In the genomic region with DNA sequence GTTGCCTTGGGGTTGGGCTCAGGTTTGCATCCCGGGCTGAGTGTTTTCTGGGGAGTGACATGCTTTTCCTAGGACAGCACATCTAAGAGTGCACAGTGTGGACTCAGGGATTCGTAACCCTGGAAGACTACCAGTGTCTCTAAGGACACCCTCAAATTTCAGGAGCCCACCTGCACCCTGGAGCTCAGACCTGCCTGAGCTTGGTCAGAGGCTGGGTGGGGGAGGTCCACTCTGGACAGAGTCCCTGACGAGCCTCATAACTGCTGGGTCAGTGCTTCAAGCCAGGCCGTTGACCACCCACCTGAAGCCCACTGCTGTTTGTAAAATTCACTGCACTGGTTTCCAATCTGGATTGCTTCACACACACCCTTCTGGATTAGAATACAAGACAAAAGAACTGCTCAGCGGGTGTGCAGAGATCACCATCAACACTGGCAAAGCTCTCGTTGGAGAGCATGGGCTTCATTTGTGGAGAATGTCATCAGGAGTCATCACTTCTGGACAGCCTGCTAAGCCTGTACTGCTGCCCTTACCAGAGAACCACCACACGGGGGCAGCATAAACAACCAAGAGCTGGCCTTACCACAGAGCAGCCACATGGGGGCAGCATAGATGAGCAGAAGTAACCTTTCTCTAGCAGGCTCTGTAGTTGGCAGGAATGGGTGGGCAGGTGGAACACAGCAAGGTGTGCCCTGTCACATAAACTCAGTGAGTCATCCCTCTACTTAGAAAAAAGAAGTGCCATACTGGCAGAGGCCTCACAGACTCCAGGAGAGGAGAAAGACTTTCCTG, we compare ENCODE assay signal across 8 mouse cellular contexts. TPM values are rescaled to one million over a fixed set of nuclear protein-coding genes. Genes with fewer than 3 reads are reported as not detected.
DNase-seq lines count a peak whose midpoint lies in the region; ATAC-seq and TF ChIP-seq lines count a peak whose summit lies in the region.

No protein-coding gene starts in this region.

- H3K4me3 ChIP-seq in bone marrow macrophage, adult 2 months (ENCODE audit: insufficient read depth, low read length), result no peak overlapping the region
- H3K4me3 ChIP-seq in heart, embryonic 10.5 days, result no peak overlapping the region
- H3K4me3 ChIP-seq in kidney, embryonic 15.5 days (replicated peaks), result no peak overlapping the region

- no peak overlapping the region for H3K4me2 ChIP-seq in kidney, embryonic 15.5 days

- ATAC-seq in erythroblast, adult 5-6 weeks (replicated peaks; ENCODE audit: low FRiP score, poor library complexity, severe bottlenecking), result peak; percentile 89
- peak; percentile 44; the same call in 1 of the 2 replicates for ATAC-seq in kidney, embryonic 15.5 days (replicated peaks; ENCODE audit: low FRiP score)

- H3K9me3 ChIP-seq in heart, embryonic 10.5 days, result no peaks in the 10 kb centered on the region
- no peaks in the 10 kb centered on the region for H3K9me3 ChIP-seq in kidney, embryonic 15.5 days (replicated peaks)

- DNase-seq in B cell, adult 2 months, result peak; percentile 92 to 93
- DNase-seq in heart, embryonic 10.5 days (ENCODE audit: low spot score), result peak; percentile 93
- peak; percentile 87 for DNase-seq in liver
- DNase-seq in naive thymus-derived CD4-positive, alpha-beta T cell, adult 2 months (ENCODE audit: low read depth), result peak; percentile 93
- DNase-seq in splenic B cell, adult 2 months (ENCODE audit: low read depth, low spot score), result peak; percentile 94

- peak; percentile 100 for TF ChIP-seq CTCF in bone marrow macrophage, adult 2 months (IDR thresholded peaks at IDR 0.05; ENCODE audit: low read depth, low read length)

- no peak overlapping the region for H3K9ac ChIP-seq in kidney, embryonic 15.5 days

- H3K27ac ChIP-seq in bone marrow macrophage, adult 2 months (ENCODE audit: insufficient read depth, low read depth, low read length), result no peak overlapping the region
- no peak overlapping the region for H3K27ac ChIP-seq in heart, embryonic 10.5 days
- no peak overlapping the region for H3K27ac ChIP-seq in kidney, embryonic 15.5 days

- peaks cover 15% of the 10 kb centered on the region; the same call in 1 of the 2 replicates for H3K36me3 ChIP-seq in heart, embryonic 10.5 days
- peaks cover 33% of the 10 kb centered on the region for H3K36me3 ChIP-seq in kidney, embryonic 15.5 days
- no peaks in the 10 kb centered on the region for H3K36me3 ChIP-seq in splenic B cell, adult 2 months (ENCODE audit: control insufficient read depth, insufficient read depth, low read length, poor library complexity, severe bottlenecking)

- WGBS in heart, embryonic 10.5 days, result 45% methylated on average over 7 of the region's 7 CpGs
- 49% methylated on average over 7 of the region's 7 CpGs for WGBS in kidney, embryonic 15.5 days

- no peaks in the 10 kb centered on the region for H3K27me3 ChIP-seq in heart, embryonic 10.5 days (ENCODE audit: insufficient read depth, poor library complexity, severe bottlenecking)
- H3K27me3 ChIP-seq in kidney, embryonic 15.5 days, result no peaks in the 10 kb centered on the region
- H3K27me3 ChIP-seq in splenic B cell, adult 2 months (ENCODE audit: control insufficient read depth, insufficient read depth, low read length, poor library complexity, severe bottlenecking), result no peaks in the 10 kb centered on the region

- no peaks in the 10 kb centered on the region for H3K4me1 ChIP-seq in bone marrow macrophage, adult 2 months (ENCODE audit: control insufficient read depth, insufficient read depth, low read length)
- no peaks in the 10 kb centered on the region for H3K4me1 ChIP-seq in heart, embryonic 10.5 days
- no peaks in the 10 kb centered on the region for H3K4me1 ChIP-seq in kidney, embryonic 15.5 days

- no peak for TF ChIP-seq POLR2A in bone marrow macrophage, adult 2 months (IDR thresholded peaks at IDR 0.05; ENCODE audit: borderline replicate concordance, low read depth, low read length)

RNA-seq across cellular contexts. Expression of gene Armc9, which starts 24.1 kb away (rescaled TPM):
- polyA plus RNA-seq in bone marrow macrophage, adult 2 months (2012; ENCODE audit: insufficient read depth, insufficient read length, missing spikeins), result 3.1 and 4.8 TPM in 2 replicates
- 2.5 and 7.7 TPM in 2 replicates for total RNA-seq in erythroblast, adult 5-6 weeks (2015; ENCODE audit: low replicate concordance)
- 3.0 and 7.4 TPM in 2 replicates for total RNA-seq in erythroblast, adult 5-6 weeks (2017; ENCODE audit: low replicate concordance)
- 17.0 and 21.6 TPM in 2 replicates for polyA plus RNA-seq in heart, embryonic 10.5 days (2016; fragmentation: Nextera tagmentation; extraction: Ambion mirVana)
- 25.3 and 29.9 TPM in 2 replicates for polyA plus RNA-seq in kidney, embryonic 15.5 days (2015; fragmentation: Nextera tagmentation; extraction: Ambion mirVana)

RNA-seq across cellular contexts. Expression of gene Gm21972, which starts 45.2 kb away (rescaled TPM):
- not detected in 2 replicates for polyA plus RNA-seq in bone marrow macrophage, adult 2 months (2012; ENCODE audit: insufficient read depth, insufficient read length, missing spikeins)
- 1.5 and 9.6 TPM in 2 replicates for total RNA-seq in erythroblast, adult 5-6 weeks (2015; ENCODE audit: low replicate concordance)
- 3.2 and 15.2 TPM in 2 replicates for total RNA-seq in erythroblast, adult 5-6 weeks (2017; ENCODE audit: low replicate concordance)
- 0.24 TPM in 1 of 2 replicates, not detected in the other for polyA plus RNA-seq in heart, embryonic 10.5 days (2016; fragmentation: Nextera tagmentation; extraction: Ambion mirVana)
- not detected in 2 replicates for polyA plus RNA-seq in kidney, embryonic 15.5 days (2015; fragmentation: Nextera tagmentation; extraction: Ambion mirVana)
